Mouse (Mus musculus): ENCODE measurements around the gene Ints7.

Gene Ints7

DNA sequence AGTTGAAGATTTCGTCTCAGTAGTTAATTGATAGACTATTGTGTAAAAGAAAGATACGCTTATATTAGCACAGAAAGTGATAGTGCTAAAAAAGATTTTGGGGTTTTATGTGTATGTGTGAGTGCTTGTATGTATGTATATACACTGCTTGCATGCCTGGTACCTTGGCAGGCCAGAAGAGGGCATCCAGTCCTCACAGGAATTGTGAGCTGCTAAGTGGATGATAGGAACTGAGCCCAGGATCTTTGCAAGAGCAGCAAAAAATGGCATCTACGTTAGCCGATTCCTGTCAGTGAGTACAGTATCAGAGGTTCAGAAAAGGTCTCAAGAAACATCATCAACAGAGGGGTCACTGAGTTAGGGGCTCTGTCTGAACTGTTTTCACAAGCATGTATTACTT lies 9.0 kb downstream of the Ints7 start:
- DNase-seq (ENCODE audit: low read depth) = no peak

DNA sequence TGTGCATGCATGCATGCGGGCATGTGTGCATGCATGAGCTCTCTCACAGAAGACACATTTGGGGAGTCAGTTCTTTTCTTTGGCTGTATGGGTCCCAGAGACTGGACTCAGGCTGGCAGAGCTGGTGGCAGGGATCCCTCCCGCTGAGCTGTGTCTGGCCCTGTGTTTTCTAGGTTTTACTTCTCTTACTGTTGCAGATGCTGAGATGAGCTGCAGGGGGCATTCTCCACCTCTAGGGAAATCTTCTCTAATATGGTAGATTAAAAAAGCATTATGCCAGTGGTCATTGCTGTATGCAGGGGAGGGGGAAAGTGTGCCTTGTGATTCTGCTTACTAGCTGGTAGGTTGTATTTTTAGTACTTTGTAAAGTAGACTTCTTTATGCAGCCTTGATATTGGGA lies 10.3 kb downstream of the Ints7 start:
- DNase-seq (ENCODE audit: low read depth) = no peak

DNA sequence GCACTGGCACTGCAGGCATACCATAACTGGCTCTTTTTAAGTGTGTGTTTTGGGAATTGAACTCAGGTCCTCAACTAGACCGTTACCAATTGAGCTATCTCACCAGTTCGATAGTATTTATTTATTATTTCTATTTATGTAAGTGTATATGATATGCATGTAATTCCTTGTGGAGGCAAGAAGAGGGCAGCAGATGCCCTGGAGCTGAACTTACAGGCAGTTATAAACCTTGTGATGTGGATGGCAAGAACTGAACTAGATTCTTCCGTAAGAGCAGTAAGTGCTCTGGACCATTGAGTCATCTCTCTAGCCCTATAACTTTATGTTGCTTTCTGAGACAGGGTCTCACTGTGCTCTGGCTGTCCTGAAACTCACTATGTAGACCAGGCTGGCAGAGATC lies 11.6 kb downstream of the Ints7 start:
- no peak for DNase-seq (ENCODE audit: low read depth)

DNA sequence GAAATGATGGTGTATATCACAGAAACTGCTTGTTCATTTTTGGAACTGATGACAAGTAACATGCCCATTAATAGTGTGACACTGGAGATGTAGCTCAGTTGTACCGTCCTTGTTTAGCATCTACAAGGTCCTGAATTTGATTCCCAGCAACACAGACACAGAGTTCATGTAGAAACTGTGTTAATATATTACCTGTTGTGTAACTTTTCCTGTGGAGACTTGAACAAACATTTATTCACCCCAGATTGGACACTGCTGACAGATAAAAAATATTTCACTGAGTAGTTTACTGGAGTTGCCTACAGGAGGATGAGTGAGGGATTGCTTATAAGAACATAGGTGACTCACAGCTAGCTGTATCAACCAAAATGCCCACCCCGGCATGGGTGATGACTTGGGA lies 13.3 kb downstream of the Ints7 start:
- no peak for DNase-seq (ENCODE audit: low read depth)

DNA sequence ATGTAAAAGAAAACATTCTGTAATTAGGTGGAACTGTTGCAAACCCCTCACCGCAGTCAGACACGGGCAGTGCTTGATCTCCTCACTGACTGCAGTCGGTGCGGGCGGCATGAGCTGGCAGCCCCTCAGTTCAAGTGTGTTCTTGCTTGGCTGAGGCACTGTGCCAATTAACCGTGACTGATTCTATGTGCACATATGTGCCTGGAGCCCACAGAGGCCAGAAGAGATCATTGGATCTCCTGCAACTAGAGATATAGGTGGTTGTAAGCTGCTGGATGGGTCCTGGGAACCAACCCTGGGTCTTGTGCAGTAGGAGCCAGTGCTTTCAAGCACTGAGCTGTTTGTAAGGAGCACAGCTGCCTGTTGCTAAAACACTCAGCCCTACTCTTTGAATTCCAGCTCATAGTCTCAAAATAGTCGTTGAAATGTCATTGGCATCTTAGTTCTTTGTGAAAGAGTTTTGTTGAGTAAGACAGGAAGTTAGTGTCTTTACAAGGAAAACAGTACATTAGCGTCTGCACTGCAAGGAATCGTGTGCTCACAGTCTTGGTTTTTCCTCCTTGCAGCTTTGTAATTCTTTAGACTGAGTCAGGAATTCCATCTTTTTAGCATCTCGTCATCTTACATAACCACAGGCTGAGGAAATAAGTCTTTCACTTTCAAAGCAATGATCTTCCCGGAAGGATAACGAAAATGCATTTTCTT lies 16.7 kb downstream of the Ints7 start:
- no peak for DNase-seq (ENCODE audit: low read depth)

DNA sequence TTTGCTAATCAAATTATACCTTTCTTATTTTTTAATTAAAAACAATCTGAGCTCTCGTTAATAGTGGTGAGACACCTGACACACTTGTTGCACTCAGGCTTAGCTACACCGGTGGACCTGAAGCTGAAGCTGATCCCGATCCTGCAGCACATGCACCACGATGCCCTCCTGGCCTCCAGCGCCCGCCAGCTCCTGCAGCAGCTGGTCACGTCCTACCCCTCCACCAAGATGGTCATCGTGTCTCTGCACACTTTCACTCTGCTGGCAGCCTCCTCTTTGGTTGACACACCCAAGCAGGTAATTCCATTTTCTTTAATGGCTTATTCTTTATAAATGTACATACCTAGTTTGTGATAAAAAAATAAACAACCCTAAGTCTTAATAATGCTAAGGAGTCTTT lies 20.6 kb downstream of the Ints7 start:
- no peak for DNase-seq (ENCODE audit: low read depth)

DNA sequence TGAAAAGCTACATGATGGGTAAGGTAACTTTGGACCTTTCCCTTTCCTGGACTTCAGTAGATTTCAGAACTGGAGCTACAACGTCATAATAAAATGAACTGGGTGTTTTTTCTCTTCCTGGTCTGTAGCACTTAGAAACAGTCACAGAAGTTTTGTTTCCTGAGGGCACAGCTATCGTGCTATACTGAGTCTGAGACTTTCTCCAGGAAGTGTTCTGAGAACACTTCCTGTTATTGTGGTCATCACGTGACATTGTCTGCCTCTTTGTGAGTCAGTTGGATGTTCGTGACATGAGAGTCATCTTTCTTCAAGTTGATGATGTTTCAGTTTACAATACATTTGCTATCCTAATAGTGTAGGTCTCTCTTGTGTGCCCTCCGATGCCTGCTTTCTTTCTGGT lies 23.8 kb downstream of the Ints7 start:
- DNase-seq (ENCODE audit: low read depth) = no peak

DNA sequence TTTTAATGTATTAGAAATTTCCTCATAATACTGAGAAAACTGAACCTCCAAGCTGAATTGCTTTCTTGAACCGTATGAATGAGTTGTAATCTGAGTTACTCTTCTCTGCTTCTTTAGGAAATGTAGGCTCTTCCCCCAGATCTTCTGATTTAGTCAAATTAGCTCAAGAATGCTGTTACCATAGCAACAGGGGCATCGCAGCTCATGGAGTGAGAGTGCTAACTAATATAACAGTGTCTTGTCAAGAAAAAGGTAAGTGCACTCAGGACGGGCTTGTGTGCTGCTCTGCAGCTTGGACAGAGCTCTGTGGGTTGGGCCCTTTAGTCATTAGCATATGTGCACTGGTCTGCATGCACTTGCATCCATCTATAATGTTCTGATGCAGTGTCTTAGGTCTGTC lies 29.3 kb downstream of the Ints7 start:
- no peak for DNase-seq (ENCODE audit: low read depth)

DNA sequence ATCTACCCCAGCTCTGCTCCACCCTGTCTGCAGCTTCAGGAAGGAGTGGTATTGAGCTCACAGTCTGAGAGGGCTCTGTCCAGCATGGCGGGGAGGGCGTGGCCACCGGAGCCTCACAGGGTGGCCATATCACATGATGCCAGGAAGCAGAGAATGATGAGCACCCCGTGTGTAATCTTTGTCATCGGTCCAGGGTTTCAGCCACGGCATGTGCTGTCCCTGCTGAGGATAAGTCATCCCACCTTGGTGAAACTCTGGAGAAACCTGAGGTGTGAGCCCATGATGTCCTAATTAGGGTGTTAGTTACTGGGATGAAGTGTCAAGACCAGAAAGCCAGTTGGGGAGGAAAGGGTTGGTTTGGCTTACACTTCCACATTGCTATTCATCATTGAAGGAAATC lies 33.6 kb downstream of the Ints7 start:
- no peak for DNase-seq (ENCODE audit: low read depth)

DNA sequence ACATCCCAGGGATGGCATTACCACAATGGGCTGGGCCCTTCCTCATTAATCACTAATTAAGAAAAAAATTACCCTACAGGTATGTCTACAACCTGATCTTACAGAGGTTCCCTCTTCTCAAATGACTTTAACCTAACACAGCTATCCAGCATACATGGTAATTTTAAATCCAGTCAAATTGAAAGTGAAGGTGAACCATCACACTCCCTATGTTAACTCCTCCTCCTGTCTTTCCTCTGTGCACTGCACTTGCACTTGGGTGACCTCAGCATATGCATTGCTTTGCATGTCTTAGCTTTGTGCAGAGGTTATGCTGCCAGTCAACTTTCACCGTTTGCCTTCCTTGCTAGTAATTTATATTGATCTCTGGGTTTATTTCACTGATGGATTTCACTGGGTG lies 34.1 kb downstream of the Ints7 start:
- no peak for DNase-seq (ENCODE audit: low read depth)

DNA sequence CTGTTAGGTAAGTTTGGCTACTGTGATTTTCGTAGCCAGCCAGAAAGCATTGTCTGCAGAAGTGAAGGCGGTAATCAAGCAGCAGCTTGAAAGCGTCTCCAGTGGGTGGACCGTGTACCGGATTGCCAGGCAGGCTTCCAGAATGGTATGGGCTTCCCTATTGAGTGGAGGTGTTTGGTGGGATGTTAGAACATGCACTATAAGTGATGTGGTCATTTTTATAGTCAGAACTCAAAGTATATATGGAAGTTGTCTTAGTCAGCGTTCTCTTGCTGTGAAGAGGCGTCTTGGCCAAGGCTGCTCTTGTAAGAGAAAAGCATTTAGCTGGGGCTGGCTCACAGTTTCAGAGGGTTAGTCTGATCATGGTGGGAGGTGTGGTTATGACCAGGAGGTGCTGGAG lies 34.9 kb downstream of the Ints7 start:
- DNase-seq (ENCODE audit: low read depth) = no peak

DNA sequence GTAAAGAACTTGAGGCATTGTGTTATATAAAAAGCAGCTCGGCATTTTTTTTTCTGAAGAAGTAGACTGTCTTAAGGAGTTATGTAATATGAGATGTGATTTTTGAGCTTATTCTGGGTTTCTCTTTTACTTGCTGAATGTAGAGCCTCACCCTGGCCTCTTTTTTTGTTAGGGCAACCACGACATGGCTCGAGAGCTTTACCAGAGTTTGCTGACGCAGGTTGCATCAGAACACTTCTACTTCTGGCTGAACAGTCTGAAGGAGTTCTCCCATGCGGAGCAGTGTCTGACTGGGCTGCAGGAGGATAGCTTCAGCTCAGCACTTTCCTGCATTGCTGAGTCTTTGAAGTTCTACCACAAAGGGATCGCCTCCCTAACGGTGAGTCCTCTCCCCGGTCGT lies 36.2 kb downstream of the Ints7 start:
- DNase-seq (ENCODE audit: low read depth) = no peak

DNA sequence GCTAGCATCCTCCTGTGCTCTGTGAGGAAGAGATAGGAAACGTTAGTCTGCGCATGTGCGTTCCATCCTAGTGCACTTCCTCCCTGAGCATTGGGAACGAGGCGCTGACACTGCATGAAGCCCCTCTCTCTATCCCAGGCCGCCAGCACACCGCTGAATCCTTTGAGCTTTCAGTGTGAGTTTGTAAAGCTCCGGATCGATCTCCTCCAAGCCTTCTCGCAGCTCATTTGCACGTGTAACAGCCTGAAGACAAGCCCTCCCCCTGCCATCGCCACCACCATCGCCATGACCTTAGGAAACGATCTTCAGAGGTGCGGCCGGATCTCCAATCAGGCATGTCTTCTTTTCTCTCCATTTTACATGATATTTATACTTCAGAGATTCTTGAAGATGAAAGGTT lies 37.4 kb downstream of the Ints7 start:
- no peak for DNase-seq (ENCODE audit: low read depth)

DNA sequence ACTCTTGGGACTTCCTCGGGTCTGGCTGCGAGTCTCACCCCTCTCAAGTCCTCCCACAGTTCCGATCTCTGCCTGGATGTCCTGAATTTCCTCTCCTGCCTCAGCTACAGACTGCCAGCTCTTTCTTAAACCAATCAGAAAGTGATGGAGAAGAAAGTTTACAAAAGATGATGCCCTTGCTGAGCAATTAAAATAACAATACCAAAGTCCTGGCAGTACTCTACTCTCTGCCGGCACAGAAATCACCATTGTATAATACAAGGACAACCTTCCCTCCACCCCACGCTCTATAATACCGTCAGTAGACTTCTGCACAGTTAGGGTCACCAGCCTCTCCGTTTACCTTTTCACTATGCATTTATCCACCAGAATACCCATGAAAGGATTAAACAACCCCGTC lies 40.8 kb downstream of the Ints7 start:
- no peak for DNase-seq (ENCODE audit: low read depth)

DNA sequence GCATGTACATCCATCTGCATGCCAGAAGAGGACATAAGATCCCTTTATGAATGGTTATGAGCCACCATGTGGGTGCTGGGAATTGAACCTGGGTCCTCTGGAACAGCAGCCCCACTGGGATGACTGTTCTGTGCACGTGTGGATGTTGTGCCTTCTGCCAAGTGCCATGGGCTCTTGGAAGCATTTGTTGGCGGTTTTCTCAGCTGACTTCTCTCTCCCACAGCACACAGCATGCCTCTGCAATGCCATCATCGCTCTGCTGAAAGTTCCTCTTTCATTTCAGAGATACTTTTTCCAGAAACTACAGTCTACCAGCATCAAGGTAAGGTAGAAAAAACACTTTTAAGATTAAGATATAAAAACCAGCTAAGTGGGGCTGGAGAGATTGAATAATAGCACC lies 42.2 kb downstream of the Ints7 start:
- DNase-seq (ENCODE audit: low read depth) = no peak

DNA sequence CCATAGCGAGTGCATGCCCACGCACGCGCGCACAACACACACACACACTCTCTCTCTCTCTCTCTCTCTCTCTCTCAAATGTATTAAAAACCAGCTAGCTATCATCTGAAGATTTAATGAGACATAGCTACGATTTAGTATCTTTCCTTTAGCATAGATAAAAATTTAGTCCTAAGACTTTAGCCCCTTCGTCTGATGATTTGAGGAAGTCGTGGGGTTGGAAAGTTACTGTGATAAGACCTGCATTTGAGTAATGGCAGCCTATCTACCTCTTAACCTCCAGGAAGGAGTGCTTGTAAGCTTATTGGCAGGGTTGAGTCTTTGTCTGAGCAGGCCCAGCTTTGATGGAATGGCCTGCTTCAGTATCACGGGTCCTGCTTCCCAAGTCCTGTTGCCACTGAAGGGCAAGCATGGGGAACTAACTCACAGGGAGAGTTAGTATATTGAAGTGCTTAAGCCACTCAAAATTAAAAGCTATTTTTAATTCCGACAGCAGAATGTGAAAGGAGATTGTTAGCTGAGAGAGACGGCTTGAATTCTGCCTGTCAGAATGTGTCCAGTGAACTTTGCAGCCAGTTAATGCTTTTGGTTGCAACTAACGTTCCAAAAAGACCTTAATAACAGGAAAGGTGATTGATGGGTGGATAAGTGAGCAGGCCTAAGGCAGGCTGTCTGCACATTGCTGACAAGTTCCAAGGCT lies 42.8 kb downstream of the Ints7 start:
- DNase-seq (ENCODE audit: low read depth) = no peak

DNA sequence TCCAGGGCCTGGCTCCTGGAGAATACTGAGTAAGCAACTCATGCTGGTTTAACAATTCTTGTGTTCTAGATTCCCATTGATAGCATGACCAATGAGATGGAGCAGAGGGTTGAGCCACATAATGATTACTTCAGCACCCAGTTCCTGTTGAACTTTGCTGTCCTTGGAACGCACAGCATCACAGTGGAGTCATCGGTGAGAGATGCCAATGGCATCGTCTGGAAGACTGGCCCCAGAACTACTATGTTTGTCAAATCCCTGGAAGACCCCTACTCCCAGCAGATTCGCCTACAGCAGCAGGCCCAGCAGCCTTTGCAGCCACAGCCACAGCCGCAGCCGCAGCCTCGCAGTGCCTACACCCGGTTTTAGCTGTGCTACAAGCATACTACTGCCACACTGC lies 45.7 kb downstream of the Ints7 start:
- DNase-seq (ENCODE audit: low read depth) = no peak

DNA sequence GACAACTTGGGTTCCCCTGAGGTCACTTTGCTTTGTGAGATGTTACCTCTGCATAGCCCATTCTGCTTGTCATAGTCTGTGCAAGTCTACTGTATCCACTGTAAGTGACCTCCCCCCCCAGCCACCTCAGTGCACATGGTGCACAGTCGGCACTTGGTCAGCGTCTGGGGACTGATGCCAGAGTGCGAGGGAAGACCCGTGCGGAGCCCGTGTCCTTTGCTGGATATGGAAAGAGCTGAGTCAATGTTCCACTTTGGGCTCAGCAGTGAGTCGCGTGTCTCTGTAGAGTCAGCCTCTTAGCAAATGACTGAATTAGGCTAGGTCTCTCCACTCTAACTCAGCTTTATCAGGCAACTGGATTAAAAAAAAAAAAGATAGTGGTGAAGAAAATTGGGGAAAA lies 47.4 kb downstream of the Ints7 start:
- DNase-seq (ENCODE audit: low read depth) = no peak

DNA sequence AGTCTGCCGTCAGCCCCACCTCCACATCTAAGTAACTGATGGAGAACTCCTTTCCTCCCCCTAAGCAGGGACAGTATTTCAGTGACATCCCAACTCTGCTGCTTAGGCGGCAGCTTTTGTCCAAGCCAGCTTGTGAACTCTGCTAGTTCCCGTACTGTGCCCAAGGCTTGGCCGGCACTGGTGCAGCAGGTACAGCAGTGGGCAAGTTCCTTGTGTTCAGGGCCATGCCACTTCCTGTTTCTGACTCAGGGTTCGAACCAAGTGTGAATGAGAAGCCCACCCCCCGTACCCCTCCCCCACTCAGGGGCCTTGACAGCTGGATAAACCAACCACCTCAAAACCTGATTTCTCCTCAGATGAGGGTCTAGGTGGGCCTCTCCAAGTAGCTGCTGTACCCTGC lies 49.1 kb downstream of the Ints7 start:
- DNase-seq (ENCODE audit: low read depth) = no peak

DNA sequence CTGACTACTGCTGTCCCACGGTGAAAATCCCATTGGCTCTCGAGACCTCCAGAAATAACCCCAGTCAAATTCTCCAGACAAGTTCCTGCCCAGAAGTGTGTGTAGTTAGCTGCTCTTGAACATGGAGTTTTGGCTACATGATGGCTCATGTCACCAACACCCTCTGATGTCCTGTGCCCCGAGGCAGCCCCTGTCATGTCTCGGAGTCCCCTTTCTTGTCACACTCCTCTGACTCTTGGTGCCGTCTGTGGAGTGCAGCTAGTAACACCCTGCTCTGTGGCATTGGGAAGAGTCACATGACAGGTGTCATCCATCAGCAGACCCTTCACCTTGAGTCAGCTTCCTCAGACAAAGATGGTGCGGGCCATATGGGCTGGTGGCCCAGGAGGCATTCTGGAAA lies 49.6 kb downstream of the Ints7 start:
- DNase-seq (ENCODE audit: low read depth) = no peak

DNA sequence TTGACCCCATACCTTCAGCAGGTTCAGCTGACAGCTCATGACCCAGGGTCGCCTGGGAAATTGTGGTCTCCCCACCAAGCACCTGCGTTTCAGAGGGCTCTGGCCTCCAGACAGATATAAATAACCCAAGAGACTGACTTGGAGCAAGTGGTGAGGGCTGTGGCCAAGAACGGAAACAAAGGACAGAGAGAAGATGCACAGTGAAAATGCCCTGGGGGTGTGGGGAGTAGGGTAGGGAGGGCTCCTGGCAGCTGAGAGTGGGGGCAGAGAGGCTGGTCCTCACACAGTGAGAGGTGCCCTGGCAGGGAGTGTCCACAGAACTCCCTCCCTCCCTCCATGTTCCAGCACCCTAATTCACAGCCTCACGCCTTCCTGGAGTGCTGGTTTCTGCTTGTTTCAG lies 50.2 kb downstream of the Ints7 start:
- DNase-seq (ENCODE audit: low read depth) = no peak

DNA sequence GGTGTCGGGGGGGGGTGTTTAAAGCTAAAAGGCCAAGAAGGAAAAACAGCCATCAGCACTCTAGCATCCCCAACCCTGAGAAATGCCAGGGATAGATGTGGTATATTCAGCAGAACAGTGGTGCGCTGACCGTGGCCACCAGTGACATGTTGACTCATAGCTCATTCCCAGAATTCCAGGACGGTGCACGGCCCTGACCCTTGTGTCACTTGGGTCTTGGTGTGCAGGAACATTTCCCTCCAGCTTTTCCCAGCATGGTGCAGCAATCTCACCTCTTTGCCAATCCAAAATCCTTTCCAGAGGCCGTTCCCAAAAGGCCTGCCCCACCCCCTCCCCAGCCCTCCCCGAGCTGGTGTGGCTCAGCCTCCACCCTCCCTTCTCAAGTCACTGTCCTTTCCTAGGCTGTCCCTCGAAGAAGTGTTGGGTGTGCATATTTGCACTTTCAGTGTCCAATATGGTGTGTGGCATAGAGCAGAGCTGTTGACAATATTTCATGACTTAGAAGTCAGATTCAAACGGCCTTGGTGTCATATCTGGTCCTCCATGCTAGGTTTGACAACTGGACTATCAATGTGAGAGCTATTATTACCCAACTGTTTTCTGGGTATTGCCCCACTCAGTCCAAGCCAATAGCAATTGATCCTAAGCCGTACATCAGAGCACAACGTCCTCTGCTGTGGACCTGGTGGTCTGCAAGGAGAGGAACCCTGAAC lies 53.2 kb downstream of the Ints7 start:
- DNase-seq (ENCODE audit: low read depth) = no peak

DNA sequence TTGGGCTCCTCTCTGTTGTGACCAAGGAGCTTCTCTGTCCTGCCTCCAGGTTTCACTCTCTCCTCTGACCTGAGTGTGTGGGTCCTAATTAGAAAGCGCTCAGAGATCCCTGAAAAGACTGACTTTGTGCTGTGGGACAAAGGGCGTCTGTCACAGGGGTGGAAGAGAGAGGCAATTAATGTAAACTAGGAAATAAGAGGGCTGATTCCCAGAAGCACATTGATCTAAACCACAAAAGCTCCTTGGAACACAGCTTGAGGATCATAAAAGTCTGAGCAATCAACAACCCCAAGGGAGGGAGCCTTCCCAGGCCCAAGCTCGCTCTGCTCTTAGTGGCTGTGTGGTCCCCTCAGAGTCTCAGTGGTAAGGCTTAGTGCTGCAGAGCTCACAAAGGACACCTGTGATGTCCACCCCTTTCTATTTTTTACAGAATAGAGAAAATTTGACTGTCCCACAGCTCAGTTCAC lies 53.8 kb downstream of the Ints7 start:
- no peak for DNase-seq (ENCODE audit: low read depth)
